Mouse (Mus musculus) lung, embryonic 14.5 days (tissue): ENCODE measurements at regions not wholly inside any gene's neighbourhood (a gene's known extent, or its start where the extent isn't known, plus 50 kb on each side); places are given as distances from the start of the nearest gene placed in this dataset.

Experiments used
- ATAC-seq: fragments of 200-750 bp; cut with Nextera tagmentation; 2 replicates; pipeline ENCODE4 v1.8.0; 2017; ENCODE audit warnings: mild to moderate bottlenecking, moderate TSS enrichment, moderate library complexity; ENCODE audit not compliant: insufficient read depth
- DNase-seq: peaks from one replicate; pipeline ENCODE4 v3.0.0-alpha.2; 2015
- H3K27ac ChIP-seq: fragments of 300-500 bp; sonication (generic); 2 replicates; pipeline ENCODE4 v1.5.1; 2014; ENCODE audit warnings: low read depth, mild to moderate bottlenecking, moderate library complexity
- H3K27me3 ChIP-seq: fragments of 300-500 bp; sonication (generic); 2 replicates; pipeline ENCODE4 v1.6.1; 2014; ENCODE audit warnings: low read length, control low read depth; ENCODE audit not compliant: insufficient read depth
- H3K36me3 ChIP-seq: fragments of 300-500 bp; sonication (generic); 2 replicates; pipeline ENCODE4 v1.6.1; 2014; ENCODE audit warnings: control low read depth; ENCODE audit not compliant: insufficient read depth
- H3K4me1 ChIP-seq: fragments of 300-500 bp; sonication (generic); 2 replicates; pipeline ENCODE4 v1.6.1; 2014; ENCODE audit warnings: antibody characterized with exemption, control low read depth; ENCODE audit not compliant: insufficient read depth
- H3K4me2 ChIP-seq: fragments of 300-500 bp; sonication (generic); 2 replicates; pipeline ENCODE4 v1.6.1; 2014; ENCODE audit warnings: mild to moderate bottlenecking
- H3K4me3 ChIP-seq: fragments of 300-500 bp; sonication (generic); 2 replicates; pipeline ENCODE4 v1.5.1; 2014; ENCODE audit warnings: low read depth, low read length
- H3K9ac ChIP-seq: fragments of 300-500 bp; sonication (generic); 2 replicates; pipeline ENCODE4 v1.6.1; 2014
- H3K9me3 ChIP-seq: fragments of 300-500 bp; sonication (generic); 2 replicates; pipeline ENCODE4 v1.6.1; 2016; ENCODE audit warnings: low read depth, low read length, control low read depth
- CTCF ChIP-seq: IDR thresholded peaks from 2 replicates; pipeline ENCODE4 v1.5.1; 2016; ENCODE audit warnings: antibody characterized with exemption, low read depth
- WGBS: fragments of 180-500 bp; shearing (Covaris S2); extraction: QIAGEN DNeasy Blood & Tissue Kit; methylation state at CpG from one replicate; pipeline ENCODE4 v1.1.7; 2014; 5-methylcytosine and 5-hydroxymethylcytosine counted together

DNA sequence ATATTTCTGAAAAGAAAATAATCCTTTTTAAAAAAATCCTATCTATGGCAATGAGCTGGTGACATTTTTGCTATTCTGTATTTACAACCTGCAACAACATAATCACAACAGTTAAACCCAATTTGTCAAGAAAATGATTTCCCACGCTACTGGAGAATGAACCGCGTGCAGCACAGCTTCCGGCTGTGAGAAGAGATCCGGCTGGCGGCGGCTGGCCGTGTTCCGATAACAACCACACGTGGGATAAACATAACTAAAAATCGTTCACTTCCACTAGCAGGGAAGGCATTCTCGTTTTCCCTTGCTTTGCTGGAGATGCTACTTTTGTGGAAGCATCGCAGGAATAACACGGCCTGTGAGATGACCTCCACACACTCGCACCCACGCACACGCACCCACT lies 224.5 kb upstream of the Hnrnpa3 start:
- Histone ChIP-seq H3K9me3 (no peaks in the 10 kb centered on the region), H3K27me3 (peaks cover 6% of the 10 kb centered on the region; the same call in 1 of the 2 replicates), H3K4me3 (no peak overlapping the region), H3K4me1 (no peaks in the 10 kb centered on the region), H3K4me2 (no peak overlapping the region), H3K9ac (no peak overlapping the region), H3K36me3 (no peaks in the 10 kb centered on the region), H3K27ac (no peak overlapping the region)
- 63% methylated on average over 17 of the region's 17 CpGs for WGBS
- DNase-seq = peak; percentile 59
- no peak for TF ChIP-seq CTCF
- ATAC-seq = no peak

DNA sequence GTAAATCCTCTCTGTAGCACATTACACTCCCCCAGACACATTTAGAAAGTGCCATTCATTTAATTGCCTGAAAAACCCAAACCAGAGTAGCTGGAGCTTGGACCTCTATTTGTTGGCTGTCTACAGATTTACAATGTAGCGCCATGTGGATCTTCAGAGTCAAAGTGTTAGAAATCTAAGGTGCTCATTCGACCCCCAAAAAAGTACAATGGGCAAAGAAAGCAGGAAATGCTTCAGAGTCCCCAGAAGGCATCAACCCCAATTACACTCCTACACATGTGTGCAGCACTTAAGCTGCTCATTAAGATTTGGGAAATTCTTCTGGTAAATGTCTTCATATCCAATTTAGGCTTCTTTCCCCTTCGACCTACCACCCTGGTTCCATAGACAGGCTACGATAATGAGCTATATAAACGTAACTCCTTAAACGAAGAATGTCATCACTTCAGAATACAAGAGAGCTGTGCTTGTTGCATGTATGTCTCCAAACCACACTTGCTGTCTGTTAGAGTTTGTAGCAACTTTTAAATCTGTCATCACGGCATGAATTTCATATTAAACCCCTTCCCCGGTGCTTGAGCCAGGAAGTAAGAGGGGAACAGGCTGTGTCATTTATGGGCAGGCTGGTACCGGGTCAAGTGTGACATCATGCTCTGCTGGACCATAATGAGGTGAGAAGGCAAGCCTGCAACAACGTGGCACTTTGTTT lies 219.4 kb upstream of the Hnrnpa3 start:
- WGBS = 50% methylated on average over 10 of the region's 10 CpGs
- Histone ChIP-seq H3K4me3 (no peak overlapping the region), H3K9ac (no peak overlapping the region), H3K4me1 (no peaks in the 10 kb centered on the region), H3K27me3 (peaks cover 7% of the 10 kb centered on the region), H3K9me3 (no peaks in the 10 kb centered on the region), H3K27ac (no peak overlapping the region), H3K4me2 (no peak overlapping the region), H3K36me3 (no peaks in the 10 kb centered on the region)
- ATAC-seq (peak; percentile 89), DNase-seq (peak; percentile 82)
- no peak for TF ChIP-seq CTCF

DNA sequence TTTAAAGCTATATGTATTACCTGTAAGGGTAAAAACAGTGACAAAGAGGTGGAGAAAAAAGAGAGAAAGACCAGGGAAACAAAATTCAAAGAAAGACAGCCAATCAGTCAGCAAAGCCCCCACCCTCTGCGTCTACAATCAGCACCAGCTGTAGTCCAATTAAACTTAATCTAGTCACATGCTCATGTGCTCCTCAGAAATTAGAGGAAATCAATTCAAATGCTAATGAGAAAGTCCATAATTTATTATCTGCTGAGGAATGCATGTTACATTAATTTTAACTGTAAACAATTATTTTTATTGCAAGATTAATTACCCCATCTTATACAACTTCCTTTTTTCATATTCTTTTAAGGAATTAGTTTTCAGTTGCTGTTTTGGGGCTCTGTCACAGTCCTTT lies 216.4 kb upstream of the Hnrnpa3 start:
- Histone ChIP-seq H3K4me2 (no peak overlapping the region), H3K4me3 (no peak overlapping the region), H3K9me3 (no peaks in the 10 kb centered on the region), H3K27ac (no peak overlapping the region), H3K9ac (no peak overlapping the region), H3K27me3 (peaks cover 6% of the 10 kb centered on the region), H3K4me1 (no peaks in the 10 kb centered on the region), H3K36me3 (no peaks in the 10 kb centered on the region)
- DNase-seq (no peak), ATAC-seq (no peak)
- 68% methylated on average over 1 of the region's 1 CpGs for WGBS
- TF ChIP-seq CTCF = no peak

DNA sequence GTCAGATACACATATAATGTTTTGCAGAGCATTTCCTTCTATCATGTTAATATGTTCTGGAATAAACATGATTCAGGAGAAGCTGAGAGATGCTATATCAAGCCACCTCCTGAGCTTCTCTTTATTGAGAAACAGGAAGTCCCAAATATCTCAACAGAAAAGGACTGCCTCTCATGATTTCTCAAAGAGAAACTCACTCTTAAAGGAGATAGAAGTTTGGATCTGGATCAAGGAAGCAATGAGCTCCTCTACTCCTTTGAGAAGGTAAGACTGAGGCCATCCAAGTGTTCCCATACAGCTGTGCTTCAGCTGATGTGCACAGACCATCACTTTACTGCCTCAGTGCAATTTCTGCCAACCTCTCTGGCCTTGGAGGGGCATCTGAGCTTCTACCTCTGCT lies 213.9 kb upstream of the Hnrnpa3 start:
- Histone ChIP-seq H3K27ac (no peak overlapping the region), H3K27me3 (peaks cover 8% of the 10 kb centered on the region; the same call in 1 of the 2 replicates), H3K9ac (no peak overlapping the region), H3K4me1 (no peaks in the 10 kb centered on the region), H3K36me3 (no peaks in the 10 kb centered on the region), H3K4me2 (no peak overlapping the region), H3K4me3 (no peak overlapping the region), H3K9me3 (no peaks in the 10 kb centered on the region)
- TF ChIP-seq CTCF = no peak
- ATAC-seq = no peak
- no peak for DNase-seq

DNA sequence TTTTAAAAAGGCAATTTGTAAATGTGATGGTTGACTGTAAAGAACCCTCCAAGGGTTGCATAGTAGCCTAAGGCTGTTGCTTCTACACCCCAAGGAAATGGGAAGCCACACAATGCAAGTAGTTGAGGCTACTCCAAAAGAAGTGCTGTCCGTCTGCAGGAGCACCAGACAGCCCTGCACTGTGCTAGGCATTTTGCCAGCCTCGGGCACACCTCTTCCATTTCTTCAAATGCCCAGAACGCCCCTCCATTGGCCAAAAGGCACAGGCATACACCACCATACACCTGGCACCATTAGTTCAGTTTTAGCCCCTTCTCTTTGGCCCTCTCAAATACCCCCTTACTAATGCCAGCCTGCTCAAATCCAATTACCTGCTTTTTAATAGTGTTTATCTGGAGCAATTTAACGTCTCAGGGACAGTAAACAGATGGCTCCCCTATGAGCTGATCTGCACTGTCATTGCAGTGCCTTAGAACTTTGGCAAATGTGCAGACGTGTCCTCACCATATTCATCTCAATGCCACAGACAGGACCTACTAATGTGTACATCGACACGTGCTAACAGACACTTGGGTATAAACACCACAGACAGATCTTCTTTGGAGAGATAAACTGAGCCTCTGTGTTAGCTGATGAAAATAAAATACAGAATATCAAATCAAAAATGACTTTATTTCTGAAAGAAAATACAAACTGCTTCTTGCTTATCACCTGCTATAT lies 211.9 kb upstream of the Hnrnpa3 start:
- Histone ChIP-seq H3K9me3 (no peaks in the 10 kb centered on the region), H3K27me3 (peaks cover 8% of the 10 kb centered on the region; the same call in 1 of the 2 replicates), H3K4me1 (no peaks in the 10 kb centered on the region), H3K36me3 (no peaks in the 10 kb centered on the region), H3K27ac (no peak overlapping the region), H3K9ac (no peak overlapping the region), H3K4me3 (no peak overlapping the region), H3K4me2 (no peak overlapping the region)
- 40% methylated on average over 7 of the region's 7 CpGs for WGBS
- TF ChIP-seq CTCF = no peak
- DNase-seq = no peak
- no peak for ATAC-seq

DNA sequence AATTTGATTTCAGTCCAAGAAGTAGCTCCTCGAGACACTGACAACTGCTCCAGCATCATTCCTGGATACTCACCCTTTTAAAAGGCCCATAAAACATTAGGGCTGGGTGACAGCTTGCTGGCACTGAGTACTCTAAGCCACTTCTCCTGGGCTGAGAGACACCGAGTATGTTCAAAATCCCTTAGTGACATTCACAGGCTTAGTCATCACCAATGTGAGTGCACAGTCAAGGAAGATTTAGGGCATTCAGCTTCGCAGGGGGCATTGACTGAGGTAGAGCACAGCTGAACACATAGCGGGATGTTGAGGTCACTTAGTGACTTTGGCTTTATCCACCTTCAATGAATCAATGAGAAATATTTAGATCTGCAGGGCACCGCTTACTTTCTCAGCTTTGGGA lies 210.8 kb upstream of the Hnrnpa3 start:
- Histone ChIP-seq H3K27me3 (peaks cover 8% of the 10 kb centered on the region; the same call in 1 of the 2 replicates), H3K9ac (no peak overlapping the region), H3K27ac (no peak overlapping the region), H3K4me3 (no peak overlapping the region), H3K4me1 (no peaks in the 10 kb centered on the region), H3K4me2 (no peak overlapping the region), H3K9me3 (no peaks in the 10 kb centered on the region), H3K36me3 (no peaks in the 10 kb centered on the region)
- no peak for ATAC-seq
- TF ChIP-seq CTCF = no peak
- DNase-seq = no peak
- 58% methylated on average over 5 of the region's 5 CpGs for WGBS

DNA sequence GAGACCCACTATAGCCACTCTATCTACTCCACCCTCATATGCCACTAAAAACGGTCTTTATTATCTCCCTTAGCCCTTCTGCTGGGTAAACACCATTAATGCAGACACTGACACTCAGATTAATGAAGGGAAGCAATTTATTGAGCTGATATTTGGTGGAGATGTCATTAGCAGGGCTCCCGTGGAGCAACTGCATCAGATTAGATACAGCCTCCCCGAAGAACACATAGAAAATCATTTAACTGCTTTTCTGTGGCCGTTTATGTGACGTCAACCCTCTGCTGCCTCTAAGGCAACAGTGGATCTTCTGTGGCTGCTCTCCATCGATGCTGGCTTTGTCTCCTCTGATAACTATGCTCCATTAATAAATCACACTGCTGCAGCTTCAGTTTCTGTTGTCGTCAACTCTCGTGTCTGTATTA lies 207.2 kb upstream of the Hnrnpa3 start:
- Histone ChIP-seq H3K4me2 (no peak overlapping the region), H3K9ac (no peak overlapping the region), H3K27ac (no peak overlapping the region), H3K9me3 (no peaks in the 10 kb centered on the region), H3K27me3 (0 out of 2 replicates have a peak, but pooled peaks cover 6% of the 10 kb centered on the region), H3K36me3 (no peaks in the 10 kb centered on the region), H3K4me1 (no peaks in the 10 kb centered on the region), H3K4me3 (no peak overlapping the region)
- TF ChIP-seq CTCF = no peak
- WGBS = 27% methylated on average over 8 of the region's 8 CpGs
- DNase-seq (no peak), ATAC-seq (no peak)
